Mouse (Mus musculus) neural tube, embryonic 11.5 days (tissue): Measurements from ENCODE around the gene Irgc1. TPM values are rescaled to one million over a fixed set of nuclear protein-coding genes. Genes with fewer than 3 reads are reported as not detected.

ENCODE experiments used
- ATAC-seq: fragments of 200-750 bp; cut with Nextera tagmentation; 2 replicates; pipeline ENCODE4 v1.8.0; 2017; ENCODE audit warnings: moderate number of reproducible peaks, mild to moderate bottlenecking, moderate TSS enrichment, moderate library complexity; ENCODE audit not compliant: insufficient read depth, low FRiP score, low TSS enrichment
- DNase-seq: peaks from one replicate; pipeline ENCODE4 v3.0.0-alpha.2; 2015; ENCODE audit warnings: low spot score
- H3K27ac ChIP-seq: fragments of 300-500 bp; sonication (generic); 2 replicates; pipeline ENCODE4 v1.5.1; 2014; ENCODE audit warnings: low read depth, mild to moderate bottlenecking, low read length
- H3K27me3 ChIP-seq: fragments of 300-500 bp; sonication (generic); 2 replicates; pipeline ENCODE4 v1.6.1; 2014; ENCODE audit warnings: mild to moderate bottlenecking, low read length, mixed read lengths; ENCODE audit not compliant: control insufficient read depth, insufficient read depth
- H3K36me3 ChIP-seq: fragments of 300-500 bp; sonication (generic); 2 replicates; pipeline ENCODE4 v1.6.1; 2014; ENCODE audit warnings: mild to moderate bottlenecking, low read length, moderate library complexity, mixed read lengths; ENCODE audit not compliant: control insufficient read depth, insufficient read depth
- H3K4me1 ChIP-seq: fragments of 300-500 bp; sonication (generic); 2 replicates; pipeline ENCODE4 v1.6.1; 2014; ENCODE audit warnings: low read length, mixed read lengths; ENCODE audit not compliant: control insufficient read depth, insufficient read depth
- H3K4me2 ChIP-seq: fragments of 300-500 bp; sonication (generic); 2 replicates; pipeline ENCODE4 v1.6.1; 2014; ENCODE audit warnings: low read depth, mild to moderate bottlenecking, moderate library complexity
- H3K4me3 ChIP-seq: fragments of 300-500 bp; sonication (generic); 2 replicates; pipeline ENCODE4 v1.5.1; 2014; ENCODE audit warnings: low read depth, low read length
- H3K9ac ChIP-seq: fragments of 300-500 bp; sonication (generic); 2 replicates; pipeline ENCODE4 v1.6.1; 2014; ENCODE audit warnings: mild to moderate bottlenecking, low read length
- H3K9me3 ChIP-seq: fragments of 300-500 bp; sonication (generic); 2 replicates; pipeline ENCODE4 v1.6.1; 2016; ENCODE audit warnings: low read length; ENCODE audit not compliant: control insufficient read depth
- WGBS: fragments of 180-500 bp; shearing (Covaris S2); extraction: QIAGEN DNeasy Blood & Tissue Kit; methylation state at CpG from one replicate; pipeline ENCODE4 v1.1.7; 2014; 5-methylcytosine and 5-hydroxymethylcytosine counted together
- polyA plus RNA-seq: library from polyadenylated mRNA; unstranded; fragments of >200 nt; fragmentation: Nextera tagmentation; extraction: Ambion mirVana; gene quantifications from 2 replicates; pipeline ENCODE4 v1.2.1, GENCODE M21; 2014

Gene Irgc1
- polyA plus RNA-seq, 1 experiment from 2014 or later, result not detected

GRCm38 (mm10) chr7:24382730-24383372 lies 69.2 kb downstream of the Irgc1 start:
- no peaks in the 10 kb centered on the region for H3K27me3 ChIP-seq
- H3K36me3 ChIP-seq, result no peaks in the 10 kb centered on the region
- no peak overlapping the region for H3K9ac ChIP-seq
- no peak overlapping the region for H3K4me2 ChIP-seq
- ATAC-seq, result no peak
- no peak overlapping the region for H3K4me3 ChIP-seq
- no peaks in the 10 kb centered on the region for H3K4me1 ChIP-seq
- WGBS, result 87% methylated on average over 16 of the region's 16 CpGs
- no peak for DNase-seq
- no peaks in the 10 kb centered on the region for H3K9me3 ChIP-seq
- H3K27ac ChIP-seq, result no peak overlapping the region

Other genes with a start within 250 kb of the Irgc1 start
- 11.1 and 12.4 TPM in 2 replicates for gene Zfp111, start 240.9 kb downstream of the Irgc1 start, polyA plus RNA-seq
- gene Zfp109, start 214.7 kb downstream of the Irgc1 start, polyA plus RNA-seq, result 4.8 and 5.5 TPM in 2 replicates
- 3.4 and 3.7 TPM in 2 replicates for gene Zfp108, start 197.5 kb downstream of the Irgc1 start, polyA plus RNA-seq
- 8.1 and 9.2 TPM in 2 replicates for gene Zfp93, start 181.9 kb downstream of the Irgc1 start, polyA plus RNA-seq
- 34.4 and 40.9 TPM in 2 replicates for gene Zfp61, start 151.1 kb downstream of the Irgc1 start, polyA plus RNA-seq
- 12.2 and 16.5 TPM in 2 replicates for gene Zfp94, start 135.6 kb downstream of the Irgc1 start, polyA plus RNA-seq
- gene Tescl, start 118.4 kb downstream of the Irgc1 start, polyA plus RNA-seq, result not detected in 2 replicates
- not detected in 2 replicates for gene Lypd5, start 103.1 kb downstream of the Irgc1 start, polyA plus RNA-seq
- gene Kcnn4, start 82.0 kb downstream of the Irgc1 start, polyA plus RNA-seq, result 2.4 and 3.8 TPM in 2 replicates
- gene Smg9, start 52.7 kb downstream of the Irgc1 start, polyA plus RNA-seq, result 21.8 and 27.3 TPM in 2 replicates
- gene Plaur, start 10.2 kb upstream of the Irgc1 start, polyA plus RNA-seq, result 1.5 and 2.2 TPM in 2 replicates
- gene Cadm4, start 29.7 kb upstream of the Irgc1 start, polyA plus RNA-seq, result 6.9 and 8.1 TPM in 2 replicates
- 69.2 and 79.1 TPM in 2 replicates for gene Zfp428, start 54.7 kb upstream of the Irgc1 start, polyA plus RNA-seq
- 0.50 and 0.70 TPM in 2 replicates for gene AC161166.1, start 60.2 kb upstream of the Irgc1 start, polyA plus RNA-seq
- gene Irgq, start 78.4 kb upstream of the Irgc1 start, polyA plus RNA-seq, result 16.4 and 19.1 TPM in 2 replicates
- gene Pinlyp, start 93.8 kb upstream of the Irgc1 start, polyA plus RNA-seq, result not detected in 2 replicates
- gene Xrcc1, start 94.0 kb upstream of the Irgc1 start, polyA plus RNA-seq, result 100 and 120 TPM in 2 replicates
- gene Ethe1, start 135.2 kb upstream of the Irgc1 start, polyA plus RNA-seq, result 23.4 and 23.5 TPM in 2 replicates
- 1.7 and 2.1 TPM in 2 replicates for gene Zfp575, start 135.3 kb upstream of the Irgc1 start, polyA plus RNA-seq
- gene Phldb3, start 158.5 kb upstream of the Irgc1 start, polyA plus RNA-seq, result 0.11 TPM in 1 of 2 replicates, not detected in the other
- gene Lypd3, start 184.3 kb upstream of the Irgc1 start, polyA plus RNA-seq, result 0.76 and 0.99 TPM in 2 replicates
- gene Tex101, start 224.4 kb upstream of the Irgc1 start, polyA plus RNA-seq, result not detected in 2 replicates